Mouse (Mus musculus) intestine, embryonic 14.5 days (tissue): ENCODE results near the gene Gtf3c4. TPM values are rescaled to one million over a fixed set of nuclear protein-coding genes. Genes with fewer than 3 reads are reported as not detected.

Source experiments
- ATAC-seq: fragments of 200-750 bp; cut with Nextera tagmentation; replicated peaks from 2 replicates; pipeline ENCODE4 v1.8.0; 2017; ENCODE audit warnings: low read depth, moderate number of reproducible peaks, moderate TSS enrichment, moderate library complexity; ENCODE audit not compliant: low FRiP score, low TSS enrichment
- DNase-seq: peaks from one replicate; pipeline ENCODE4 v3.0.0-alpha.2; 2018; ENCODE audit warnings: low spot score
- H3K27ac ChIP-seq: fragments of 300-500 bp; sonication (generic); 2 replicates; pipeline ENCODE4 v1.5.1; 2014; ENCODE audit warnings: low read depth, mild to moderate bottlenecking, control low read depth
- H3K27me3 ChIP-seq: fragments of 300-500 bp; sonication (generic); replicated peaks from 2 replicates; pipeline ENCODE4 v1.6.1; 2014; ENCODE audit warnings: low read length, control low read depth; ENCODE audit not compliant: control insufficient read depth, insufficient read depth
- H3K36me3 ChIP-seq: fragments of 300-500 bp; sonication (generic); 2 replicates; pipeline ENCODE4 v1.6.1; 2014; ENCODE audit warnings: low read length, control low read depth; ENCODE audit not compliant: control insufficient read depth, insufficient read depth
- H3K4me1 ChIP-seq: fragments of 300-500 bp; sonication (generic); replicated peaks from 2 replicates; pipeline ENCODE4 v1.6.1; 2014; ENCODE audit warnings: low read length, control low read depth, mixed read lengths; ENCODE audit not compliant: control insufficient read depth, insufficient read depth
- H3K4me2 ChIP-seq: fragments of 300-500 bp; sonication (generic); 2 replicates; pipeline ENCODE4 v1.6.1; 2014; ENCODE audit warnings: low read length
- H3K4me3 ChIP-seq: fragments of 300-500 bp; sonication (generic); 2 replicates; pipeline ENCODE4 v1.5.1; 2014; ENCODE audit warnings: low read depth, low read length, control low read depth, mixed read lengths
- H3K9ac ChIP-seq: fragments of 300-500 bp; sonication (generic); 2 replicates; pipeline ENCODE4 v1.6.1; 2014; ENCODE audit warnings: mild to moderate bottlenecking, low read length
- H3K9me3 ChIP-seq: fragments of 300-500 bp; sonication (generic); 2 replicates; pipeline ENCODE4 v1.6.1; 2016; ENCODE audit warnings: low read length, control low read depth; ENCODE audit not compliant: control insufficient read depth
- WGBS: fragments of 180-500 bp; shearing (Covaris S2); extraction: QIAGEN DNeasy Blood & Tissue Kit; methylation state at CpG from one replicate; pipeline ENCODE4 v1.1.7; 2014; 5-methylcytosine and 5-hydroxymethylcytosine counted together
- polyA plus RNA-seq: library from polyadenylated mRNA; unstranded; fragments of >200 nt; fragmentation: Nextera tagmentation; extraction: Ambion mirVana; gene quantifications from 2 replicates; pipeline ENCODE4 v1.2.1, GENCODE M21; 2014

Gtf3c4 gene
- polyA plus RNA-seq, 1 experiment from 2014 or later: 20.1 TPM

DNA sequence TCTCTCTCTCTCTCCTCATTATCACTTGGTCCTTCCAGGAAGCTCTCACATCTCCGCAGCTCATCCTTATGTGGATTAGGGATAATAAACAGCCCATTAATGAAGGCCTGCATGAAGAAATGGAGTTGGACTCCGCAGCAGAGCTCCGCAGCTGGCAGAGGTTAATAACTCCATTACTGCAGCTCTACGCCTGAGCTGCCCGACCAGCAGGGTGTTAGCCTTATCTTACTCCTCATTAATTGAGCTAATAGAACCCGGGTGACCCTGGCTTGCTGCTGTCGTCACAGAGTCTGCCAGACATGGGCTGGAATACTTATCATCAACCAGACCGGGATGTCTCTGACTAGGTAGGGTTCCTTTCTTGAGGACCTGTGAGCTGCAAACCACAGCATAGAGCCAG lies 66.1 kb downstream of the Gtf3c4 start:
- H3K4me1 ChIP-seq: peaks cover 16% of the 10 kb centered on the region
- 57% methylated on average over 8 of the region's 8 CpGs for WGBS
- DNase-seq (no peak), ATAC-seq (no peak)
- no peak overlapping the region for H3K4me3 ChIP-seq
- no peaks in the 10 kb centered on the region for H3K36me3 ChIP-seq
- H3K9me3 ChIP-seq: no peaks in the 10 kb centered on the region
- H3K27me3 ChIP-seq: no peaks in the 10 kb centered on the region
- no peak overlapping the region for H3K9ac ChIP-seq
- no peak overlapping the region for H3K27ac ChIP-seq
- H3K4me2 ChIP-seq: no peak overlapping the region

Other genes with a start within 250 kb of the Gtf3c4 start
- 0.27 TPM in 1 of 2 replicates, not detected in the other for gene Gfi1b, start 218.4 kb downstream of the Gtf3c4 start, polyA plus RNA-seq
- 17.2 and 19.4 TPM in 2 replicates for gene Tsc1, start 199.1 kb downstream of the Gtf3c4 start, polyA plus RNA-seq
- gene Spaca9, start 140.6 kb downstream of the Gtf3c4 start, polyA plus RNA-seq: 1.3 and 1.6 TPM in 2 replicates
- 0.19 and 1.3 TPM in 2 replicates for gene Ak8, start 140.2 kb downstream of the Gtf3c4 start, polyA plus RNA-seq
- 16.5 and 17.5 TPM in 2 replicates for gene Ddx31, start within 50 bp of the Gtf3c4 start, polyA plus RNA-seq
- gene Barhl1, start 76.3 kb upstream of the Gtf3c4 start, polyA plus RNA-seq: not detected in 2 replicates
- gene Cfap77, start 214.7 kb upstream of the Gtf3c4 start, polyA plus RNA-seq: 0.65 and 0.70 TPM in 2 replicates
- 9.7 and 9.9 TPM in 2 replicates for gene Ttf1, start 219.9 kb upstream of the Gtf3c4 start, polyA plus RNA-seq